Mouse (Mus musculus) hindbrain, postnatal 0 days (tissue): ENCODE measurements around the gene Nprl2. TPM values are rescaled to one million over a fixed set of nuclear protein-coding genes. Genes with fewer than 3 reads are reported as not detected.

Experiments used
- ATAC-seq: fragments of 200-750 bp; cut with Nextera tagmentation; 2 replicates; pipeline ENCODE4 v1.8.0; 2017; ENCODE audit warnings: mild to moderate bottlenecking, moderate TSS enrichment, moderate library complexity
- DNase-seq: peaks from one replicate; pipeline ENCODE4 v3.0.0-alpha.2; 2015; ENCODE audit warnings: low spot score
- H3K27ac ChIP-seq: fragments of 300-500 bp; sonication (generic); 2 replicates; pipeline ENCODE4 v1.5.1; 2014; ENCODE audit warnings: mild to moderate bottlenecking
- H3K27me3 ChIP-seq: fragments of 300-500 bp; sonication (generic); 2 replicates; pipeline ENCODE4 v1.6.1; 2014; ENCODE audit warnings: low read length, mixed read lengths; ENCODE audit not compliant: insufficient read depth
- H3K36me3 ChIP-seq: fragments of 300-500 bp; sonication (generic); 2 replicates; pipeline ENCODE4 v1.6.1; 2014; ENCODE audit warnings: low read length, mixed read lengths; ENCODE audit not compliant: insufficient read depth
- H3K4me1 ChIP-seq: fragments of 300-500 bp; sonication (generic); 2 replicates; pipeline ENCODE4 v1.6.1; 2014; ENCODE audit warnings: antibody characterized with exemption, low read length, mixed read lengths; ENCODE audit not compliant: insufficient read depth
- H3K4me2 ChIP-seq: fragments of 300-500 bp; sonication (generic); 2 replicates; pipeline ENCODE4 v1.6.1; 2014; ENCODE audit warnings: low read depth, mild to moderate bottlenecking, low read length, moderate library complexity, mixed read lengths
- H3K4me3 ChIP-seq: fragments of 300-500 bp; sonication (generic); 2 replicates; pipeline ENCODE4 v1.5.1; 2014; ENCODE audit warnings: low read length
- H3K9ac ChIP-seq: fragments of 300-500 bp; sonication (generic); replicated peaks from 2 replicates; pipeline ENCODE4 v1.6.1; 2014; ENCODE audit warnings: mild to moderate bottlenecking, low read length, moderate library complexity, mixed read lengths
- H3K9me3 ChIP-seq: fragments of 300-500 bp; sonication (generic); 2 replicates; pipeline ENCODE4 v1.6.1; 2016; ENCODE audit warnings: low read length, mixed read lengths
- CTCF ChIP-seq: IDR thresholded peaks from 2 replicates; pipeline ENCODE4 v1.5.1; 2016; ENCODE audit warnings: antibody characterized with exemption, control low read depth, low read depth
- WGBS: fragments of 180-500 bp; shearing (Covaris S2); extraction: QIAGEN DNeasy Blood & Tissue Kit; methylation state at CpG from one replicate; pipeline ENCODE4 v1.1.7; 2014; 5-methylcytosine and 5-hydroxymethylcytosine counted together
- polyA plus RNA-seq: library from polyadenylated mRNA; unstranded; fragments of >200 nt; fragmentation: Nextera tagmentation; extraction: Ambion mirVana; gene quantifications from 2 replicates; pipeline ENCODE4 v1.2.1, GENCODE M21; 2015
- total RNA-seq: library from RNA; depleted of rRNA; stranded (reverse); fragments of >200 nt; gene quantifications from 2 replicates; pipeline ENCODE4 v1.2.3, GENCODE M21; 2014

Gene Nprl2
- total and polyA plus RNA-seq, 2 experiments from 2014 or later = 54.6 to 70.5 TPM

DNA sequence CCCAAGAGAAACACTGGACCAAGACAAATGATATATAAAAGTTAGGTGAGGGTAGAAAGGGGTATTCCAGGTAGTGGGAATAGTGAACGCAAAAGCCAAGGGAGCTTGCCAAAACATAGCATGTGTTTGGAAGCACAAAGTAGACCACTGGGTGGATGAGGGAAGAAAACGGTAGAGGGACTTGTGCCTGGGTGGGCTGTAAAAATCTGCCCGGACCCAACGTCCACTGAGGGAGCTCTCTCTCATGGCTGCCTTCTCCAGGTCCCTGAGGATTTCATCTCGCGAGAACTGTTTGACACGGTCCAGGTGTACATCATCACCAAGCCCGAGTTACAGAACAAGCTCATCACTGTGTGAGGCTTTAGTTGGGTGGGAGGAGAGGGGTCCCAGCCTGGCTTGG, 695 bp downstream of the Nprl2 start:
- peaks cover 16% of the 10 kb centered on the region; the same call in 1 of the 2 replicates for H3K36me3 ChIP-seq
- H3K4me2 ChIP-seq = peak overlapping the region; percentile 95
- no peak for DNase-seq
- no peak for TF ChIP-seq CTCF
- peaks cover 25% of the 10 kb centered on the region for H3K4me1 ChIP-seq
- WGBS = 44% methylated on average over 8 of the region's 8 CpGs
- H3K4me3 ChIP-seq = peak overlapping the region; percentile 63
- H3K27me3 ChIP-seq = no peaks in the 10 kb centered on the region
- no peak overlapping the region for H3K27ac ChIP-seq
- no peak for ATAC-seq
- H3K9me3 ChIP-seq = no peaks in the 10 kb centered on the region
- peak overlapping the region; percentile 40 for H3K9ac ChIP-seq

DNA sequence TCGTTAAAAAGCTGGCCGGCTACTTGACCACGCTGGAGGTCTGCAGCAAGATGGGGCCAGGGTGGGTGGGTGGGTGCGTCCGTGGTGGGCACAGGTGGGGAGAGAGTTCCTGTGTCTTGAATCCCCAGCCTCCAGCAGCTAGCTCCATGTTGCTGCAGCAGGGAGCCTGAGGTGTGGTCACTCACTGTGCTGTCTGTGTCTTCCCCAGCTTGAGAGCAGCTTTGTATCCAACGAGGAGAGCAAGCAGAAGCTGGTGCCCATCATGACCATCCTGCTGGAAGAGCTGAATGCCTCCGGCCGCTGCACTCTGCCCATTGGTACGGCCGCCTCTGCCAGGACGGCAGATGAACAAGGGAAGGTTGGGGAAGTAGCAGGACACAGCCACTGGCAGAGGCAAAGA, 1.3 kb downstream of the Nprl2 start:
- no peak for ATAC-seq
- Histone ChIP-seq H3K9ac (no peak overlapping the region), H3K36me3 (peaks cover 11% of the 10 kb centered on the region; the same call in 1 of the 2 replicates), H3K4me2 (no peak overlapping the region), H3K4me3 (no peak overlapping the region), H3K4me1 (peaks cover 26% of the 10 kb centered on the region), H3K27ac (no peak overlapping the region), H3K27me3 (no peaks in the 10 kb centered on the region), H3K9me3 (no peaks in the 10 kb centered on the region)
- no peak for DNase-seq
- WGBS = 90% methylated on average over 11 of the region's 11 CpGs
- TF ChIP-seq CTCF = no peak

DNA sequence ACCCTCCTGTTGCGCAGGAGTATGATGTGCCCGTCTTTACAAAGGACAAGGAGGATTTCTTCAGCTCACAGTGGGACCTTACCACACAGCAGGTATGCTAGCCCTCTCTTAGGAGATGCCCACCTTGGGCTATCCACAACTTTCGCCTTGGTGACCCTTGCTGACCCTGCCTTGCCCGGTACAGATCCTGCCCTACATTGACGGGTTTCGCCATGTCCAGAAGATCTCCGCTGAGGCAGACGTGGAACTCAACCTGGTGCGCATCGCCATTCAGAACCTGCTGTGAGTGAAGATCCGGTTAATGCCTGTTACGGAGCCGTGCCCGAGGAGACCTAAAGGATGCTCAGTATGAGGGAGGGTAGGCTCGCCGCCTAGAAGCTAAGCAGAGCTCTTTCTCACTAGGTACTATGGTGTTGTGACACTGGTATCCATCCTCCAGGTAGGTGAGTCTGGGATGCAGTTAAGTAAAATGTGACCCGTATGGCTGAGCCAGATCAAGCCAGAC, 2.2 kb downstream of the Nprl2 start:
- WGBS = 95% methylated on average over 17 of the region's 17 CpGs
- no peak for TF ChIP-seq CTCF
- H3K27me3 ChIP-seq = no peaks in the 10 kb centered on the region
- peaks cover 2% of the 10 kb centered on the region; the same call in 1 of the 2 replicates for H3K36me3 ChIP-seq
- H3K4me3 ChIP-seq = no peak overlapping the region
- no peak for ATAC-seq
- no peak overlapping the region for H3K27ac ChIP-seq
- no peak overlapping the region for H3K9ac ChIP-seq
- no peaks in the 10 kb centered on the region for H3K9me3 ChIP-seq
- H3K4me1 ChIP-seq = peaks cover 26% of the 10 kb centered on the region
- DNase-seq = no peak
- H3K4me2 ChIP-seq = no peak overlapping the region

DNA sequence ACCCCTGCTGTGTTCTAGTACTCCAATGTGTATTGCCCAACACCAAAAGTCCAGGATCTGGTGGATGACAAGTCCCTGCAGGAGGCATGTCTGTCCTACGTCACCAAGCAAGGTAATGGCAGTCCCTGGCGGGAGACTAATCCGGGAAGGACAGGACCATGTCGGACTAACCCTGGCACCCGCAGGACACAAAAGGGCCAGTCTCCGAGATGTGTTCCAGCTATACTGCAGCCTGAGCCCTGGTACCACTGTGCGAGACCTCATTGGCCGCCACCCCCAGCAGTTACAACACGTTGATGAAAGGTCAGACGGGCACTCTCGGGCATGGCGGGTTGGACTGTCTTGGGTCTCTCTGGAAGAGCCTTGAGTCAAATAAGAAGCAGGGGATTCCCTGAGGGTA, 2.7 kb downstream of the Nprl2 start:
- DNase-seq (no peak), ATAC-seq (no peak)
- H3K9me3 ChIP-seq = no peaks in the 10 kb centered on the region
- no peak overlapping the region for H3K4me3 ChIP-seq
- no peak for TF ChIP-seq CTCF
- WGBS = 94% methylated on average over 12 of the region's 12 CpGs
- no peaks in the 10 kb centered on the region for H3K27me3 ChIP-seq
- H3K9ac ChIP-seq = no peak overlapping the region
- no peaks in the 10 kb centered on the region; the same call in 1 of the 2 replicates for H3K36me3 ChIP-seq
- H3K4me1 ChIP-seq = peaks cover 26% of the 10 kb centered on the region
- no peak overlapping the region for H3K27ac ChIP-seq
- H3K4me2 ChIP-seq = no peak overlapping the region

DNA sequence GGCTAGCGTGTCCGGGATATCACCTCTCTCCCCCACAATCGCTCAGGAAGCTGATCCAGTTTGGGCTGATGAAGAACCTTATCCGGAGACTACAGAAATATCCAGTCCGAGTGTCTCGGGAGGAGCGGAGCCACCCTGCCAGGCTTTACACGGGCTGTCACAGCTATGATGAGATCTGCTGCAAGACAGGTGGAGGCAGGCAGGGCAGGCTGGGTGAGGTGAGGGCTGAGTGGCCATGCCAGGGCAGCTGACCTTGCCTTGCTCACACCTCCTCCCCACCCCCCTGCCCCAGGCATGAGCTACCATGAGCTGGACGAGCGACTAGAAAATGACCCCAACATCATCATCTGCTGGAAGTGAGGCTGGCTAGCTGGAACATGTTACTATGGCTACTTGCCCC, 3.2 kb downstream of the Nprl2 start:
- H3K27me3 ChIP-seq = no peaks in the 10 kb centered on the region
- WGBS = 84% methylated on average over 10 of the region's 10 CpGs
- DNase-seq = no peak
- peaks cover 26% of the 10 kb centered on the region for H3K4me1 ChIP-seq
- no peak overlapping the region for H3K4me2 ChIP-seq
- no peak for ATAC-seq
- no peak overlapping the region for H3K27ac ChIP-seq
- H3K9ac ChIP-seq = no peak overlapping the region
- no peaks in the 10 kb centered on the region for H3K9me3 ChIP-seq
- TF ChIP-seq CTCF = no peak
- no peak overlapping the region for H3K4me3 ChIP-seq
- H3K36me3 ChIP-seq = no peaks in the 10 kb centered on the region; the same call in 1 of the 2 replicates

DNA sequence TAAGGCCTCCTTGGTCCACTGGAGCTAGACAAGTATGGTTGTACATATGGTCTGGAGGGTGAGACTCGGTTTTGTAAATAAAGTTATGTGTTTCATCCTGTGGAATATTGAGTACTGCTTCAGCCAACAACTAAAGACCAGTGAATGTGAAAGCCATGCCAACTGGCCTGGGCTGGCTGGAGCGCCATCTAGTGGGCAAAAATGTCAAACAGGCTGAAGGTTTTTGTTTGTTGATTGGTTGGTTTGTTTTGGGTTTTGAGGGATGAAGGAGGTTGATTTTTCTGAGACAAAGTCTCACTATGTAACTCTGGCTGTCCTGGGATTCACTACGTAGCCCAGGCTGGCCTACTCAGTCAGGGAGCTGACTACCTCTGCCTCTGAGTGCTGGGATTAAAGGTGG, 3.6 kb downstream of the Nprl2 start:
- peaks cover 23% of the 10 kb centered on the region for H3K4me1 ChIP-seq

DNA sequence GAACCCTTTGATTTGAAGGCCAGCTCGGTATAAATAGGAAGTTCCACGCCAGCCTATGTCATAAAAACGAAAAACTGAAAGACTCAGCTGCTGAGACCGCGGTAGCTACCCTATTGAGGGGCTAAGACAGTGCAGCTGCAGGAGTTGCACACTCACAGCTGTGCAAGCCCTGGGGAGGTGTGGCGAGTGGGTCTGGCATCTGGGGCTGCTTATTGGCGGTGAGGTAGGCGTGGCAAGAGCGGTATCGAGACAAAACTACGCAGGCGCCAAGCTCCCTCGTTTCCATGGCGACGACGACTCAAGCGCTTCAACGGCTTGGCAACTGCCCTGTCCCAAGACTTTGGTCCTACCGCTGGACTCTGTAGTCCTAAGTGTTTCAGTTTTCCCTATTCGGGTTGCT, 5.0 kb downstream of the Nprl2 start, which contains the start of gene Zmynd10:
Gene Zmynd10, plus strand, starts transcription at position 273 of the 400 bp plus-strand sequence.
- WGBS = 3% methylated on average over 20 of the region's 20 CpGs
- DNase-seq = peak; percentile 94
- Histone ChIP-seq H3K9me3 (no peaks in the 10 kb centered on the region), H3K27me3 (0 out of 2 replicates have a peak, but pooled peaks cover 7% of the 10 kb centered on the region), H3K27ac (peak within 1 kb of the TSS; percentile 41; the same call in 1 of the 2 replicates), H3K9ac (0 out of 2 replicates have a peak within 1 kb of the TSS, but pooled peaks have one; percentile 21), H3K4me1 (peaks cover 26% of the 10 kb centered on the region), H3K4me2 (peak within 1 kb of the TSS; percentile 50), H3K36me3 (no peaks in the 10 kb centered on the region; the same call in 1 of the 2 replicates), H3K4me3 (peak within 1 kb of the TSS; percentile 24)
- peak; percentile 71 for ATAC-seq
- TF ChIP-seq CTCF = no peak

More for the DNA sequence above, 3.6 kb downstream of the Nprl2 start:
- ATAC-seq = no peak
- peak; percentile 96 for TF ChIP-seq CTCF
- peak; percentile 86 for DNase-seq
- H3K36me3 ChIP-seq = no peaks in the 10 kb centered on the region; the same call in 1 of the 2 replicates
- no peaks in the 10 kb centered on the region for H3K9me3 ChIP-seq
- H3K27me3 ChIP-seq = no peaks in the 10 kb centered on the region
- no peak overlapping the region for H3K9ac ChIP-seq
- H3K4me3 ChIP-seq = no peak overlapping the region
- 6% methylated on average over 3 of the region's 3 CpGs for WGBS
- H3K27ac ChIP-seq = no peak overlapping the region
- no peak overlapping the region for H3K4me2 ChIP-seq
